ENCODE assay signal across 10 mouse cellular contexts in the genomic region with DNA sequence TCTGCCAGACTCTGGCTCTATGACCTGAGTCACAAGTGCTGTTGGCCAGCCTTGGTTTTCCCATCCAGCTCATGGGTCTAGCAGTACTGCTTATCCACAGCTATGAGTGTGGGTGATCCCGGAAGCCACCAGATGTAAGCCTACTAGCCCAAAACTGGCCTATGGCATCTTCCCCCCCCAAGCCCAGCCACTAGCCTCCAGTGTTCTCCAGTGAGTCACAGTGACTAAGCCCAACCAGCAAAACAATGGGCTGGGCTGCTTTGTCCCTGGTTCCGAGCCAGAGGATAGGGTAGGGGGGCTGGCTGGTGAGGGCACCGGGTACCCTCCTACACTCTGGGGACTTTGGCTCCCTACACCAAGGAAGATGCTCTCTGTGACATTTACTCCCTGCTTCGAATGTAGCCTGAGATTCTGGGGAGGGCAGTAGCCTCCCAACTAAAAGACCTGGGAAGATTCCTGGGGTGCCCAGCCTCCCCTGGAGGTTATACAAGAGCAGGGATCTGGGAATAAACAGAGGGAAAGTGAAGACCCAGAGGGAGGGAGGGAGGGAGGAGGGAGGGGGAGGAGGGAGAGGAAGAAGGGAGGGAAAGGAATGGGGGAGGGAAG. TPM values are rescaled to one million over a fixed set of nuclear protein-coding genes. Genes with fewer than 3 reads are reported as not detected.
DNase-seq lines count a peak whose midpoint lies in the region; ATAC-seq and TF ChIP-seq lines count a peak whose summit lies in the region.
"Had no signal": no experiment of that assay in that cellular context is flagged by ENCODE, and none has a peak within 500 bp of the region (broad histone marks: within the 10 kb centered on the region; RNA-seq: fewer than 3 reads in every experiment).

No protein-coding gene starts in this region.

- H3K4me1 ChIP-seq in neural tube, embryonic 11.5 days (ENCODE audit: control insufficient read depth, insufficient read depth, low read length) = peaks cover 12% of the 10 kb centered on the region
- peaks cover 21% of the 10 kb centered on the region for H3K4me1 ChIP-seq in cerebellum, adult 2 months (ENCODE audit: control insufficient read depth, insufficient read depth, low read length)

- no peak overlapping the region for H3K9ac ChIP-seq in neural tube, embryonic 11.5 days (ENCODE audit: low read length)

- no peak for TF ChIP-seq CTCF in cerebellum, adult 2 months (IDR thresholded peaks at IDR 0.05; ENCODE audit: borderline replicate concordance, insufficient read depth, low read depth, low read length)

- H3K27ac ChIP-seq in neural tube, embryonic 11.5 days (ENCODE audit: low read depth, low read length) = no peak overlapping the region
- no peak overlapping the region for H3K27ac ChIP-seq in cerebellum, adult 2 months (ENCODE audit: insufficient read depth, low read length)
- H3K27ac ChIP-seq: neural tube, embryonic 12.5 days had no signal

- TF ChIP-seq POLR2A in cerebellum, adult 2 months (IDR thresholded peaks at IDR 0.05; ENCODE audit: borderline replicate concordance, insufficient read depth, low read length) = no peak

- H3K27me3 ChIP-seq in neural tube, embryonic 11.5 days (ENCODE audit: control insufficient read depth, insufficient read depth, low read length) = no peaks in the 10 kb centered on the region
- no peaks in the 10 kb centered on the region for H3K27me3 ChIP-seq in cerebellum, adult 2 months (ENCODE audit: control insufficient read depth, insufficient read depth, low read length)
- H3K27me3 ChIP-seq: neural tube, embryonic 12.5 days had no signal

- DNase-seq in layer of hippocampus, postnatal 10 days (ENCODE audit: low spot score in 2 of 2) = peak; percentile 47
- DNase-seq in layer of hippocampus, adult 11-12 months (ENCODE audit: low spot score) = no peak
- peak; percentile 54 for DNase-seq in brain, adult 2 months (ENCODE audit: low read depth, low spot score)
- DNase-seq in heart, adult 8-10 months (ENCODE audit: low spot score) = peak; percentile 69
- peak; percentile 14 to 39 for DNase-seq in kidney, postnatal 25 days
- peak; percentile 53 for DNase-seq in neural tube, embryonic 11.5 days (ENCODE audit: low spot score)
- DNase-seq in spleen, postnatal 36 days (ENCODE audit: low spot score in 2 of 2) = no peak
- DNase-seq in cerebellum, adult 2 months = no peak

- no peaks in the 10 kb centered on the region for H3K9me3 ChIP-seq in neural tube, embryonic 11.5 days (ENCODE audit: control insufficient read depth, low read length)
- H3K9me3 ChIP-seq: neural tube, embryonic 12.5 days had no signal

- no peak overlapping the region for H3K4me3 ChIP-seq in neural tube, embryonic 11.5 days (ENCODE audit: low read depth, low read length)
- no peak overlapping the region for H3K4me3 ChIP-seq in cerebellum, adult 2 months (replicated peaks; ENCODE audit: insufficient read depth, low read depth, low read length)
- H3K4me3 ChIP-seq: neural tube, embryonic 12.5 days had no signal

- H3K36me3 ChIP-seq in neural tube, embryonic 11.5 days (ENCODE audit: control insufficient read depth, insufficient read depth, low read length) = no peaks in the 10 kb centered on the region
- H3K36me3 ChIP-seq: neural tube, embryonic 12.5 days had no signal

- no peak for ATAC-seq in neural tube, embryonic 11.5 days (ENCODE audit: insufficient read depth, low FRiP score, low TSS enrichment)

- H3K4me2 ChIP-seq in neural tube, embryonic 11.5 days (ENCODE audit: low read depth) = no peak overlapping the region

- 31% methylated on average over 4 of the region's 4 CpGs for whole genome bisulfite sequencing in neural tube, embryonic 11.5 days
- WGBS in cerebellum, adult 2 months = 45% methylated on average over 4 of the region's 4 CpGs

RNA-seq across cellular contexts. Expression of a gene that starts 10.3 kb away (rescaled TPM):
- 1 to 10 TPM; 3.6 to 5.0 TPM for total RNA-seq in layer of hippocampus, postnatal 10 days (2021)
- 10 to 100 TPM; 24.0 to 40.3 (median 31.7) TPM for total RNA-seq in heart, adult 8-10 months (2022)
- polyA plus RNA-seq in neural tube, embryonic 11.5 days (2014; fragmentation: Nextera tagmentation; extraction: Ambion mirVana) = 15.1 and 21.0 TPM in 2 replicates
- polyA plus RNA-seq in cerebellum, adult 2 months (2012; rRNA removed) = 4.2 and 5.9 TPM in 2 replicates

RNA-seq across cellular contexts. Expression of a gene that starts 27.7 kb away (rescaled TPM):
- total RNA-seq in layer of hippocampus, postnatal 10 days (2021) = under 1 TPM; 0.82 to 0.96 TPM
- total RNA-seq in heart, adult 8-10 months (2022) = 10 to 100 TPM in 1 of 4 experiments, 1 to 10 TPM in 3; 7.6 to 13.6 (median 9.6) TPM
- 6.5 and 9.2 TPM in 2 replicates for polyA plus RNA-seq in neural tube, embryonic 11.5 days (2014; fragmentation: Nextera tagmentation; extraction: Ambion mirVana)
- polyA plus RNA-seq in cerebellum, adult 2 months (2012; rRNA removed) = 0.39 and 0.65 TPM in 2 replicates

RNA-seq across cellular contexts. Expression of a gene that starts 29.3 kb away (rescaled TPM):
- total RNA-seq in layer of hippocampus, postnatal 10 days (2021) = not detected
- 1 to 10 TPM; 5.1 to 10.0 (median 7.8) TPM for total RNA-seq in heart, adult 8-10 months (2022)
- polyA plus RNA-seq in neural tube, embryonic 11.5 days (2014; fragmentation: Nextera tagmentation; extraction: Ambion mirVana) = 2.1 and 3.5 TPM in 2 replicates
- polyA plus RNA-seq in cerebellum, adult 2 months (2012; rRNA removed) = 0.52 TPM in 1 of 2 replicates, not detected in the other

RNA-seq across cellular contexts. Expression of a gene that starts 36.3 kb away (rescaled TPM):
- total RNA-seq in layer of hippocampus, postnatal 10 days (2021) = not detected
- total RNA-seq in heart, adult 8-10 months (2022) = under 1 TPM in 1 of 4 experiments, not detected in 3; 0.25 TPM
- not detected in 2 replicates for polyA plus RNA-seq in neural tube, embryonic 11.5 days (2014; fragmentation: Nextera tagmentation; extraction: Ambion mirVana)
- not detected in 2 replicates for polyA plus RNA-seq in cerebellum, adult 2 months (2012; rRNA removed)
- total RNA-seq: adrenal gland, adult 18-20 months had no signal

Comparison
In these comparisons a context has a peak if more than half of its experiments do, and no peak if none do; other contexts are left out.
1. DNase-seq: peak in layer of hippocampus, postnatal 10 days (2 of 2), brain, adult 2 months (single experiment), heart, adult 8-10 months (single experiment), kidney, postnatal 25 days (2 of 2) and neural tube, embryonic 11.5 days (single experiment); none in layer of hippocampus, adult 11-12 months (single experiment), spleen, postnatal 36 days (0 of 2) and cerebellum, adult 2 months (0 of 2).
2. RNA of a gene that starts 10.3 kb away (total RNA-seq): 24.0 to 40.3 TPM in heart, adult 8-10 months; 3.6 to 5.0 TPM in layer of hippocampus, postnatal 10 days; every median in the first group is over 4 times any median in the second.
3. RNA of a gene that starts 27.7 kb away (total RNA-seq): 7.6 to 13.6 TPM in heart, adult 8-10 months; 0.82 to 0.96 TPM in layer of hippocampus, postnatal 10 days; every median in the first group is over 4 times any median in the second.